Mouse (Mus musculus) kidney, postnatal 25 days (tissue): ENCODE data around the gene Cry1.

Experiments used
- DNase-seq, 2 experiments: peaks; one replicate each; pipeline ENCODE4 v3.0.0; 2021; ENCODE audit warnings: mixed read lengths in 2 of 2

Cry1 gene

GRCm38 (mm10) chr10:85159989-85160619 is 24.8 kb downstream of the Cry1 start:
- DNase-seq = no peak

- no peak for DNase-seq
These were observed 27.4 kb downstream of the Cry1 start for GRCm38 (mm10) chr10:85157451-85157850.

GRCm38 (mm10) chr10:85154195-85154594 is 30.7 kb downstream of the Cry1 start:
- peak; percentile 46 to 74 for DNase-seq

GRCm38 (mm10) chr10:85149226-85149625 is 35.6 kb downstream of the Cry1 start:
- DNase-seq = no peak

- no peak for DNase-seq
These were observed 38.6 kb downstream of the Cry1 start for GRCm38 (mm10) chr10:85146282-85146681.

- DNase-seq = no peak
These were observed 43.4 kb downstream of the Cry1 start for GRCm38 (mm10) chr10:85141465-85141864.

- no peak for DNase-seq
These were observed 48.3 kb downstream of the Cry1 start for GRCm38 (mm10) chr10:85136573-85136972.

- peak; percentile 54 to 70 for DNase-seq
These were observed 56.4 kb downstream of the Cry1 start for GRCm38 (mm10) chr10:85128453-85128852.

GRCm38 (mm10) chr10:85127395-85128287 is 57.2 kb downstream of the Cry1 start, which contains the start of gene Mterf2:
Gene Mterf2 (minus strand): TSS chr10:85128027.
- peak; percentile 97 to 98 for DNase-seq

- DNase-seq = no peak
These were observed 59.7 kb downstream of the Cry1 start for GRCm38 (mm10) chr10:85125184-85125583.

- no peak for DNase-seq
These were observed 70.5 kb downstream of the Cry1 start for GRCm38 (mm10) chr10:85114409-85114808.

- peak; percentile 21 to 54 for DNase-seq
These were observed 81.6 kb downstream of the Cry1 start for GRCm38 (mm10) chr10:85103085-85103885.

- DNase-seq = peak; percentile 78 to 91
These were observed 82.4 kb downstream of the Cry1 start, which contains the start of the genes Fhl4 and Tmem263 for GRCm38 (mm10) chr10:85102247-85103084. Gene Fhl4 (minus strand): TSS chr10:85102495. Gene Tmem263 (plus strand): TSS chr10:85102627.

- DNase-seq = peak in 1 of 2 experiments; percentile 2
These were observed 83.0 kb downstream of the Cry1 start for GRCm38 (mm10) chr10:85101841-85102240.
